Comparison of ENCODE assay signal across 21 mouse cellular contexts in the genomic region with DNA sequence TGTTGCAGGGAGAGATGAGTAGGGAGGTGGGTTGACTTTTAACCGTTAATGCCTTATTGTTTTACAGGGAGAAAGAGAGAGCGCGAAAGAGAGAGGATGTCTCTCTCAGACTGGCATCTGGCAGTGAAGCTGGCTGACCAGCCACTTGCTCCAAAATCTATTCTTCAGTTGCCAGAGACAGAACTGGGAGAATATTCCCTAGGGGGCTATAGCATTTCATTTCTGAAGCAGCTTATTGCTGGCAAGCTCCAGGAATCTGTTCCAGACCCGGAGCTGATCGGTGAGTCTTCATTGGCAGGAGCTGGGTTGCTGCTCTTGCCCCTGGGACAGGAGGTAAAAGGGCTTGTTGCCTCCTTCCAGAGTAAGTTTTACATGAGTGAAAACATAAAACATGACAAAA. TPM values are rescaled to one million over a fixed set of nuclear protein-coding genes. Genes with fewer than 3 reads are reported as not detected.
"Had no signal": no experiment of that assay in that cellular context is flagged by ENCODE, and none has a peak within 500 bp of the region (broad histone marks: within the 10 kb centered on the region; RNA-seq: fewer than 3 reads in every experiment).

No protein-coding gene starts in this region.

- ATAC-seq: midbrain, embryonic 15.5 days had no signal

- H3K27me3 ChIP-seq: kidney, embryonic 15.5 days; liver, embryonic 15.5 days; lung, embryonic 15.5 days; midbrain, embryonic 12.5 days; midbrain, embryonic 15.5 days; neural tube, embryonic 12.5 days; neural tube, embryonic 15.5 days had no signal

- H3K9me3 ChIP-seq: kidney, embryonic 15.5 days; liver, embryonic 15.5 days; lung, embryonic 15.5 days; midbrain, embryonic 12.5 days; midbrain, embryonic 15.5 days; neural tube, embryonic 12.5 days; neural tube, embryonic 15.5 days had no signal

- H3K27ac ChIP-seq: kidney, embryonic 15.5 days; left cerebral cortex, adult 2 months; liver, embryonic 15.5 days; lung, embryonic 15.5 days; midbrain, embryonic 12.5 days; midbrain, embryonic 15.5 days; neural tube, embryonic 12.5 days; neural tube, embryonic 15.5 days; stomach, postnatal 0 days had no signal

- H3K4me3 ChIP-seq: lung, embryonic 15.5 days; midbrain, embryonic 15.5 days; neural tube, embryonic 12.5 days; neural tube, embryonic 15.5 days had no signal

- H3K9ac ChIP-seq: kidney, embryonic 15.5 days; liver, embryonic 15.5 days; lung, embryonic 15.5 days; midbrain, embryonic 12.5 days; midbrain, embryonic 15.5 days; neural tube, embryonic 15.5 days had no signal

- DNase-seq: kidney, adult 8-10 months; kidney, postnatal 10 days; kidney, postnatal 36 days; layer of hippocampus, postnatal 36 days; lung, adult 18-20 months; lung, postnatal 10 days; lung, postnatal 36 days; right cerebral cortex, adult 18-20 months; right cerebral cortex, postnatal 14 days; right cerebral cortex, postnatal 4 days; thymus, adult 18-20 months; thymus, postnatal 36 days had no signal

RNA-seq across cellular contexts. Expression of gene Sema7a, which starts 27.3 kb away (rescaled TPM):
- polyA plus RNA-seq: liver, embryonic 15.5 days had no signal
